Mouse (Mus musculus) neural tube, embryonic 11.5 days (tissue): ENCODE data around the gene Tnks2. TPM values are rescaled to one million over a fixed set of nuclear protein-coding genes. Genes with fewer than 3 reads are reported as not detected.
A peak's percentile ranks its signal among the peaks of the same experiment; 100 is the strongest.

ENCODE experiments used
- ATAC-seq: fragments of 200-750 bp; cut with Nextera tagmentation; 2 replicates; pipeline ENCODE4 v1.8.0; 2017; ENCODE audit warnings: moderate number of reproducible peaks, mild to moderate bottlenecking, moderate TSS enrichment, moderate library complexity; ENCODE audit not compliant: insufficient read depth, low FRiP score, low TSS enrichment
- DNase-seq: peaks from one replicate; pipeline ENCODE4 v3.0.0-alpha.2; 2015; ENCODE audit warnings: low spot score
- H3K27ac ChIP-seq: fragments of 300-500 bp; sonication (generic); 2 replicates; pipeline ENCODE4 v1.5.1; 2014; ENCODE audit warnings: low read depth, mild to moderate bottlenecking, low read length
- H3K27me3 ChIP-seq: fragments of 300-500 bp; sonication (generic); 2 replicates; pipeline ENCODE4 v1.6.1; 2014; ENCODE audit warnings: mild to moderate bottlenecking, low read length, mixed read lengths; ENCODE audit not compliant: control insufficient read depth, insufficient read depth
- H3K36me3 ChIP-seq: fragments of 300-500 bp; sonication (generic); 2 replicates; pipeline ENCODE4 v1.6.1; 2014; ENCODE audit warnings: mild to moderate bottlenecking, low read length, moderate library complexity, mixed read lengths; ENCODE audit not compliant: control insufficient read depth, insufficient read depth
- H3K4me1 ChIP-seq: fragments of 300-500 bp; sonication (generic); 2 replicates; pipeline ENCODE4 v1.6.1; 2014; ENCODE audit warnings: low read length, mixed read lengths; ENCODE audit not compliant: control insufficient read depth, insufficient read depth
- H3K4me2 ChIP-seq: fragments of 300-500 bp; sonication (generic); 2 replicates; pipeline ENCODE4 v1.6.1; 2014; ENCODE audit warnings: low read depth, mild to moderate bottlenecking, moderate library complexity
- H3K4me3 ChIP-seq: fragments of 300-500 bp; sonication (generic); 2 replicates; pipeline ENCODE4 v1.5.1; 2014; ENCODE audit warnings: low read depth, low read length
- H3K9ac ChIP-seq: fragments of 300-500 bp; sonication (generic); 2 replicates; pipeline ENCODE4 v1.6.1; 2014; ENCODE audit warnings: mild to moderate bottlenecking, low read length
- H3K9me3 ChIP-seq: fragments of 300-500 bp; sonication (generic); 2 replicates; pipeline ENCODE4 v1.6.1; 2016; ENCODE audit warnings: low read length; ENCODE audit not compliant: control insufficient read depth
- WGBS: fragments of 180-500 bp; shearing (Covaris S2); extraction: QIAGEN DNeasy Blood & Tissue Kit; methylation state at CpG from one replicate; pipeline ENCODE4 v1.1.7; 2014; 5-methylcytosine and 5-hydroxymethylcytosine counted together
- polyA plus RNA-seq: library from polyadenylated mRNA; unstranded; fragments of >200 nt; fragmentation: Nextera tagmentation; extraction: Ambion mirVana; gene quantifications from 2 replicates; pipeline ENCODE4 v1.2.1, GENCODE M21; 2014

The Tnks2 gene
- polyA plus RNA-seq, 1 experiment from 2014 or later = 97.0 TPM

- Histone ChIP-seq H3K9me3 (no peaks in the 10 kb centered on the region), H3K9ac (no peak overlapping the region), H3K36me3 (no peaks in the 10 kb centered on the region), H3K27ac (peak overlapping the region; percentile 34; the same call in 1 of the 2 replicates), H3K4me3 (no peak overlapping the region), H3K27me3 (no peaks in the 10 kb centered on the region), H3K4me1 (peaks cover 6% of the 10 kb centered on the region; the same call in 1 of the 2 replicates), H3K4me2 (no peak overlapping the region)
- ATAC-seq (no peak), DNase-seq (no peak)
- WGBS = 74% methylated on average over 4 of the region's 4 CpGs
These were observed 82.2 kb downstream of the Tnks2 start for GRCm38 (mm10) chr19:36916206-36916605.

GRCm38 (mm10) chr19:36916876-36917389 lies 82.9 kb downstream of the Tnks2 start:
- H3K4me2 ChIP-seq = peak overlapping the region; percentile 36
- no peaks in the 10 kb centered on the region for H3K27me3 ChIP-seq
- no peaks in the 10 kb centered on the region for H3K9me3 ChIP-seq
- 80% methylated on average over 1 of the region's 1 CpGs for WGBS
- ATAC-seq = no peak
- no peak overlapping the region for H3K27ac ChIP-seq
- DNase-seq = no peak
- no peaks in the 10 kb centered on the region for H3K36me3 ChIP-seq
- H3K4me1 ChIP-seq = peaks cover 6% of the 10 kb centered on the region; the same call in 1 of the 2 replicates
- H3K4me3 ChIP-seq = peak overlapping the region; percentile 16
- H3K9ac ChIP-seq = no peak overlapping the region

- peak; percentile 80 for ATAC-seq
- Histone ChIP-seq H3K4me1 (0 out of 2 replicates have a peak, but pooled peaks cover 3% of the 10 kb centered on the region), H3K4me3 (peak overlapping the region; percentile 77), H3K9me3 (no peaks in the 10 kb centered on the region), H3K36me3 (no peaks in the 10 kb centered on the region), H3K27me3 (no peaks in the 10 kb centered on the region), H3K9ac (peak overlapping the region; percentile 88), H3K4me2 (peak overlapping the region; percentile 51), H3K27ac (peak overlapping the region; percentile 91)
- DNase-seq = peak; percentile 87
- WGBS = under 1% methylated on average over 84 of the region's 85 CpGs
These were observed 84.6 kb downstream of the Tnks2 start for GRCm38 (mm10) chr19:36918441-36919301.

- H3K4me2 ChIP-seq = peak within 1 kb of the TSS; percentile 51
- peak within 1 kb of the TSS; percentile 77 for H3K4me3 ChIP-seq
- no peaks in the 10 kb centered on the region for H3K36me3 ChIP-seq
- 0 out of 2 replicates have a peak, but pooled peaks cover 3% of the 10 kb centered on the region for H3K4me1 ChIP-seq
- peak within 1 kb of the TSS; percentile 88 for H3K9ac ChIP-seq
- peak within 1 kb of the TSS; percentile 91 for H3K27ac ChIP-seq
- no peaks in the 10 kb centered on the region for H3K9me3 ChIP-seq
- WGBS = 6% methylated on average over 12 of the region's 12 CpGs
- H3K27me3 ChIP-seq = no peaks in the 10 kb centered on the region
- DNase-seq (peak; percentile 28), ATAC-seq (peak; percentile 46)
These were observed 85.4 kb downstream of the Tnks2 start, which contains the start of gene Fgfbp3 for GRCm38 (mm10) chr19:36919466-36919865. Gene Fgfbp3 (minus strand): TSS chr19:36919615.

GRCm38 (mm10) chr19:36922015-36922414 lies 88.0 kb downstream of the Tnks2 start:
- no peaks in the 10 kb centered on the region for H3K36me3 ChIP-seq
- H3K4me1 ChIP-seq = peaks cover 7% of the 10 kb centered on the region; the same call in 1 of the 2 replicates
- WGBS = 46% methylated on average over 2 of the region's 2 CpGs
- no peak overlapping the region for H3K27ac ChIP-seq
- ATAC-seq = no peak
- no peak overlapping the region for H3K9ac ChIP-seq
- no peaks in the 10 kb centered on the region for H3K9me3 ChIP-seq
- no peaks in the 10 kb centered on the region for H3K27me3 ChIP-seq
- DNase-seq = no peak
- no peak overlapping the region for H3K4me2 ChIP-seq
- H3K4me3 ChIP-seq = no peak overlapping the region

- no peaks in the 10 kb centered on the region for H3K9me3 ChIP-seq
- no peaks in the 10 kb centered on the region for H3K36me3 ChIP-seq
- H3K9ac ChIP-seq = no peak overlapping the region
- no peak overlapping the region for H3K4me3 ChIP-seq
- no peak overlapping the region for H3K4me2 ChIP-seq
- DNase-seq (no peak), ATAC-seq (no peak)
- no peaks in the 10 kb centered on the region for H3K27me3 ChIP-seq
- 60% methylated on average over 3 of the region's 3 CpGs for WGBS
- H3K4me1 ChIP-seq = peaks cover 7% of the 10 kb centered on the region; the same call in 1 of the 2 replicates
- no peak overlapping the region for H3K27ac ChIP-seq
These were observed 88.9 kb downstream of the Tnks2 start for GRCm38 (mm10) chr19:36922936-36923335.

- peak within 1 kb of the TSS; percentile 89 for H3K9ac ChIP-seq
- H3K27ac ChIP-seq = peak within 1 kb of the TSS; percentile 88
- H3K4me3 ChIP-seq = peak within 1 kb of the TSS; percentile 95
- peak within 1 kb of the TSS; percentile 62 for H3K4me2 ChIP-seq
- peaks cover 4% of the 10 kb centered on the region; the same call in 1 of the 2 replicates for H3K4me1 ChIP-seq
- H3K9me3 ChIP-seq = no peaks in the 10 kb centered on the region
- H3K27me3 ChIP-seq = no peaks in the 10 kb centered on the region
- WGBS = under 1% methylated on average over 84 of the region's 98 CpGs
- no peaks in the 10 kb centered on the region for H3K36me3 ChIP-seq
- peak; percentile 92 for DNase-seq
- ATAC-seq = peak; percentile 97
These were observed 91.9 kb downstream of the Tnks2 start, which contains the start of gene Btaf1 for GRCm38 (mm10) chr19:36925671-36926552. Gene Btaf1 (plus strand): TSS chr19:36926079.

- DNase-seq (no peak), ATAC-seq (no peak)
- Histone ChIP-seq H3K9me3 (no peaks in the 10 kb centered on the region), H3K27me3 (no peaks in the 10 kb centered on the region), H3K27ac (peak overlapping the region; percentile 88), H3K9ac (peak overlapping the region; percentile 89), H3K4me3 (peak overlapping the region; percentile 95), H3K4me1 (peaks cover 4% of the 10 kb centered on the region; the same call in 1 of the 2 replicates), H3K4me2 (peak overlapping the region; percentile 50), H3K36me3 (no peaks in the 10 kb centered on the region)
- WGBS = 2% methylated on average over 26 of the region's 26 CpGs
These were observed 92.7 kb downstream of the Tnks2 start for GRCm38 (mm10) chr19:36926553-36927236.
